Mouse (Mus musculus) urinary bladder, adult 2 months (tissue): Measurements from ENCODE around the gene Dnah5. TPM values are rescaled to one million over a fixed set of nuclear protein-coding genes. Genes with fewer than 3 reads are reported as not detected.
A peak's percentile ranks its signal among the peaks of the same experiment; 100 is the strongest.

Experiments used
- DNase-seq: peaks from one replicate; pipeline ENCODE4 v3.0.0; 2022; ENCODE audit warnings: low spot score
- polyA plus RNA-seq: library from polyadenylated mRNA; depleted of rRNA; stranded (reverse); fragments of >200 nt; gene quantifications from 2 replicates; pipeline ENCODE4 v1.2.3, GENCODE M21; 2012; rRNA removed

The Dnah5 gene
- polyA plus RNA-seq = under 0.01 and 0.01 TPM in 2 replicates

GRCm38 (mm10) chr15:28203111-28204075 lies at the start of gene Dnah5:
TSS of gene Dnah5 (plus strand) at chr15:28203752.
- no peak for DNase-seq

- no peak for DNase-seq
Observed at GRCm38 (mm10) chr15:28154822-28155501, 48.6 kb upstream of the Dnah5 start.

GRCm38 (mm10) chr15:28158771-28159489 lies 44.6 kb upstream of the Dnah5 start:
- DNase-seq = peak; percentile 32

GRCm38 (mm10) chr15:28162291-28162690 lies 41.3 kb upstream of the Dnah5 start:
- DNase-seq = no peak

GRCm38 (mm10) chr15:28165234-28165633 lies 38.3 kb upstream of the Dnah5 start:
- no peak for DNase-seq

- no peak for DNase-seq
Observed at GRCm38 (mm10) chr15:28166090-28166489, 37.5 kb upstream of the Dnah5 start.

GRCm38 (mm10) chr15:28178951-28179350 lies 24.6 kb upstream of the Dnah5 start:
- no peak for DNase-seq

- no peak for DNase-seq
Observed at GRCm38 (mm10) chr15:28179556-28179955, 24.0 kb upstream of the Dnah5 start.

GRCm38 (mm10) chr15:28181862-28182261 lies 21.7 kb upstream of the Dnah5 start:
- DNase-seq = peak; percentile 23

- DNase-seq = no peak
Observed at GRCm38 (mm10) chr15:28182567-28182966, 21.0 kb upstream of the Dnah5 start.

GRCm38 (mm10) chr15:28187472-28188360 lies 15.8 kb upstream of the Dnah5 start:
- peak; percentile 51 for DNase-seq

- no peak for DNase-seq
Observed at GRCm38 (mm10) chr15:28188361-28189011, 15.1 kb upstream of the Dnah5 start.

GRCm38 (mm10) chr15:28189668-28190067 lies 13.9 kb upstream of the Dnah5 start:
- DNase-seq = no peak

- DNase-seq = no peak
Observed at GRCm38 (mm10) chr15:28198609-28199008, 4.9 kb upstream of the Dnah5 start.

GRCm38 (mm10) chr15:28204626-28205025 lies 1.1 kb downstream of the Dnah5 start:
- no peak for DNase-seq

- no peak for DNase-seq
Observed at GRCm38 (mm10) chr15:28207545-28207944, 4.0 kb downstream of the Dnah5 start.

- no peak for DNase-seq
Observed at GRCm38 (mm10) chr15:28213057-28213456, 9.5 kb downstream of the Dnah5 start.

GRCm38 (mm10) chr15:28216358-28216757 lies 12.8 kb downstream of the Dnah5 start:
- no peak for DNase-seq

- DNase-seq = no peak
Observed at GRCm38 (mm10) chr15:28227316-28227715, 23.8 kb downstream of the Dnah5 start.

- DNase-seq = no peak
Observed at GRCm38 (mm10) chr15:28260250-28260649, 56.7 kb downstream of the Dnah5 start.

GRCm38 (mm10) chr15:28299438-28299837 lies 95.9 kb downstream of the Dnah5 start:
- DNase-seq = no peak
